Mouse (Mus musculus): Measurements from ENCODE around the gene Mlana. TPM values are rescaled to one million over a fixed set of nuclear protein-coding genes. Genes with fewer than 3 reads are reported as not detected.
A peak's percentile ranks its signal among the peaks of the same experiment; 100 is the strongest.

The Mlana gene
- polyA plus RNA-seq, 1 experiment from 2014 or later = not detected

DNA sequence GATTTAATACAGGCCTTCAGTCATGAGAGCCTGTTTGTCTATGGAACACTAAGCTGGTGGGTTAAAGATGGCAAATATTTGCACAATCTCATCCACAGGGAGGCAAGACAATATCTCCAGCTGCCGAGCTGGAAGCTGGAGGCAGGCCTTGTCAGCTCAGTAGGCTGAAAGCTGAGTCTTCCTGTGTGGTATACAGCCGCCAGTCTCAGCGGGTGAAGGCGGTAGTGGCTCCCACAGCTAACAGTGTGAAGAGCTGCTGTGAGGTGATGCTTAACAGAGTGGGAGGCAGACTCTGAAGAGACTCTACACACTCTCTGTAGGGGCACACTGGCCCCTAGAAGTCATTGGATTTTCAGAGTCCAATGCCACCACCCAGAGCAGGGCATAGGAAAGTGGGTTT is 4.1 kb downstream of the Mlana start:
- Histone ChIP-seq H3K4me2 (ENCODE audit: low read length) (no peak overlapping the region), H3K4me1 (replicated peaks; ENCODE audit: insufficient read depth, low read length) (no peaks in the 10 kb centered on the region), H3K27me3 (ENCODE audit: insufficient read depth, low read length) (no peaks in the 10 kb centered on the region), H3K4me3 (replicated peaks; ENCODE audit: low read depth, low read length) (no peak overlapping the region), H3K9me3 (replicated peaks; ENCODE audit: low read length) (no peaks in the 10 kb centered on the region), H3K36me3 (ENCODE audit: insufficient read depth, low read length) (no peaks in the 10 kb centered on the region), H3K27ac (no peak overlapping the region), H3K9ac (ENCODE audit: low read depth, low read length) (no peak overlapping the region)
- WGBS = 67% methylated on average over 4 of the region's 4 CpGs
- ATAC-seq (replicated peaks; ENCODE audit: low FRiP score, low read depth) = no peak
- no peak for DNase-seq (ENCODE audit: low spot score)
- TF ChIP-seq CTCF (IDR thresholded peaks at IDR 0.05; ENCODE audit: low read depth) = no peak

DNA sequence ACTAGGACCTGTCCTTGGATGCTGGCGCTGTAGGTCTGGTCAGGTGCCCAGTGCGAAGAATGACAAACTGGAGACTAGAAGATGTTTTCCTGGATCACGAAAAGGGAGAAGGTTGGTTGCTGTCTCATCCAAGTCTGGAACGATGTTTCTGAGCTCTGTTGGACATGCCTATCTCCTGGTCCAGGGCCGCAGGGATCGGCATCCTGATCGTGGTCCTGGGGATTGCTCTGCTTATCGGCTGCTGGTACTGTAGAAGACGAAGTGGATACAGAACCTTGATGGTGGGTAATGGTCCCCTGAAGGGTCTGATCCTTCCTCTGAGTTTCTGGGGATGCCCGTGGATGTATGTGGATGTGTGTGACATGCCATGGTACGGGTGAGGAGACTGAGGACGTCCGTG is 6.8 kb downstream of the Mlana start:
- DNase-seq (ENCODE audit: low spot score) = no peak
- H3K27ac ChIP-seq = no peak overlapping the region
- no peak for TF ChIP-seq CTCF (IDR thresholded peaks at IDR 0.05; ENCODE audit: low read depth)
- H3K4me2 ChIP-seq (ENCODE audit: low read length) = no peak overlapping the region
- WGBS = 96% methylated on average over 13 of the region's 13 CpGs
- no peaks in the 10 kb centered on the region for H3K4me1 ChIP-seq (replicated peaks; ENCODE audit: insufficient read depth, low read length)
- no peak overlapping the region for H3K4me3 ChIP-seq (replicated peaks; ENCODE audit: low read depth, low read length)
- no peaks in the 10 kb centered on the region for H3K36me3 ChIP-seq (ENCODE audit: insufficient read depth, low read length)
- no peak overlapping the region for H3K9ac ChIP-seq (ENCODE audit: low read depth, low read length)
- H3K27me3 ChIP-seq (ENCODE audit: insufficient read depth, low read length) = no peaks in the 10 kb centered on the region
- no peak for ATAC-seq (replicated peaks; ENCODE audit: low FRiP score, low read depth)
- no peaks in the 10 kb centered on the region for H3K9me3 ChIP-seq (replicated peaks; ENCODE audit: low read length)

DNA sequence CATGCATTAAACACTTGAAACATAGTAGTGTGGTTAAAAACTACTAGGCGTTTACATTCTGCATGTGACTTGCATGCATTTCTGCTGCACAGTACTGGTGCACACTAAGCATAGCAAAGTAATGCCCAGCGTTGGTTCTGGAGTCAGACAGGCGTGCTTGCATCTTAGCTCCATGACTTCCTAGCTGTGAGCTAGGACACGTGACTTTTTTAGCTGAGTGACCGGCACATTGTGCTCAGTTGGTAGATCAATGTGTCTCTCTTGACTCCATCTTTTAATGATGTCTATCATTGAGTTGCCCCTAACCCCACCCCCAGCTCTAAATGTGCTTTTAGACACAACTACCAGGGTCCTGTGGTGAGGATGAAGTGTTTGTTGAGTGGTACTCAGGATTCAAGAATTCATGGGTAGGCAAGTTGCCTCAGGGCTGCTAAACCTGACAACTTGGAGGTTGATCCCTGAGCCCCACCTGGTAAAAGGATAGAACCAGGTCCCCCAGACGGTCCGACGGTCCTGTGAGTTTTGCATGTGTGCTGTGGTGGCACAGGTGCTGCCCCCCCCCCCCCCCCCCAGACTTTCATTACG is 9.8 kb downstream of the Mlana start:
- 87% methylated on average over 9 of the region's 9 CpGs for WGBS
- no peak for ATAC-seq (replicated peaks; ENCODE audit: low FRiP score, low read depth)
- H3K4me3 ChIP-seq (replicated peaks; ENCODE audit: low read depth, low read length) = no peak overlapping the region
- H3K9me3 ChIP-seq (replicated peaks; ENCODE audit: low read length) = no peaks in the 10 kb centered on the region
- H3K9ac ChIP-seq (ENCODE audit: low read depth, low read length) = no peak overlapping the region
- H3K27me3 ChIP-seq (ENCODE audit: insufficient read depth, low read length) = no peaks in the 10 kb centered on the region
- TF ChIP-seq CTCF (IDR thresholded peaks at IDR 0.05; ENCODE audit: low read depth) = no peak
- H3K4me2 ChIP-seq (ENCODE audit: low read length) = peak overlapping the region; percentile 46; the same call in 1 of the 2 replicates
- H3K27ac ChIP-seq = no peak overlapping the region
- no peaks in the 10 kb centered on the region for H3K36me3 ChIP-seq (ENCODE audit: insufficient read depth, low read length)
- no peak for DNase-seq (ENCODE audit: low spot score)
- H3K4me1 ChIP-seq (replicated peaks; ENCODE audit: insufficient read depth, low read length) = no peaks in the 10 kb centered on the region

DNA sequence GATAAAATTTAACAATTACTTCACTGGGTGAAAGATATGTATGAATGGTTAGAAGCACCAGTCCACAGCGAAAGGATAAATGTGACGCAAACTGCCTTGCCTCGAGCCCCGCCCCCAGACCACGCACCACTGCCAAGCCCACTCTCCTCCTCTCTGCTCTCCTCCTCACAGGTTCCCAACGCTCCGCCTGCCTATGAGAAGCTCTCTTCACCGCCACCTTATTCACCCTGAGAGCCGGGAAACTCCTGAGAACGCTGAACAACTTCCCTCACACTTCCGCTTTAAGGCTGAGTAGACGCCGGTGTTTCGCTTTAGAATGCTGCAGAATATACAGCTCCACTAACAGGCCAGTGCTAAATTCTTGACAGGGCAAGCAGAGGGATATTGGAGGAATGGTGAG is 10.4 kb downstream of the Mlana start:
- no peaks in the 10 kb centered on the region for H3K36me3 ChIP-seq (ENCODE audit: insufficient read depth, low read length)
- H3K27me3 ChIP-seq (ENCODE audit: insufficient read depth, low read length) = no peaks in the 10 kb centered on the region
- no peak for ATAC-seq (replicated peaks; ENCODE audit: low FRiP score, low read depth)
- WGBS = 37% methylated on average over 14 of the region's 14 CpGs
- H3K27ac ChIP-seq = no peak overlapping the region
- TF ChIP-seq CTCF (IDR thresholded peaks at IDR 0.05; ENCODE audit: low read depth) = no peak
- H3K9ac ChIP-seq (ENCODE audit: low read depth, low read length) = no peak overlapping the region
- no peaks in the 10 kb centered on the region for H3K4me1 ChIP-seq (replicated peaks; ENCODE audit: insufficient read depth, low read length)
- H3K4me3 ChIP-seq (replicated peaks; ENCODE audit: low read depth, low read length) = peak overlapping the region; percentile 29
- H3K9me3 ChIP-seq (replicated peaks; ENCODE audit: low read length) = no peaks in the 10 kb centered on the region
- peak; percentile 28 for DNase-seq (ENCODE audit: low spot score)
- peak overlapping the region; percentile 46 for H3K4me2 ChIP-seq (ENCODE audit: low read length)

DNA sequence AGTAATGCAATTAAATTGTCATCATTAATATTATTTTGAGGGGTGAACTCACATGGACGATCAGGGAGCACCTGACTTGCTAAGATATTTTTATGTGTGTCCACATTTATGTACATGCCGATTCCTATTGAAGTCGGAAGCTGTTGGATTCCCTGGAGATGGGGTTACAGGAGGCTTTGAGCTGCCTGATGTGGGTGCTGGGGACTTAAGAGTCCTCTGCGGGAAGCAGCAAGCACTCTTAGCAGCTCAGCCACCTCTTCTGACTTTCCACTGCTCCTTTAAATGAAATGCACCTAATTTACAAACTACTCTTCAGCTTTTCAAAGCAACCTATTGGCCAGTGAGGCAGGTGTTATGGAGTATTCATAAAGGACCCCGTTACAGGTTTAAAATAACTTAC is 10.8 kb downstream of the Mlana start:
- peak overlapping the region; percentile 46 for H3K4me2 ChIP-seq (ENCODE audit: low read length)
- TF ChIP-seq CTCF (IDR thresholded peaks at IDR 0.05; ENCODE audit: low read depth) = no peak
- no peak for ATAC-seq (replicated peaks; ENCODE audit: low FRiP score, low read depth)
- H3K27ac ChIP-seq = no peak overlapping the region
- 48% methylated on average over 5 of the region's 5 CpGs for WGBS
- no peaks in the 10 kb centered on the region for H3K4me1 ChIP-seq (replicated peaks; ENCODE audit: insufficient read depth, low read length)
- no peak overlapping the region for H3K9ac ChIP-seq (ENCODE audit: low read depth, low read length)
- H3K9me3 ChIP-seq (replicated peaks; ENCODE audit: low read length) = no peaks in the 10 kb centered on the region
- H3K27me3 ChIP-seq (ENCODE audit: insufficient read depth, low read length) = no peaks in the 10 kb centered on the region
- DNase-seq (ENCODE audit: low spot score) = no peak
- H3K4me3 ChIP-seq (replicated peaks; ENCODE audit: low read depth, low read length) = peak overlapping the region; percentile 29; the same call in 1 of the 2 replicates
- no peaks in the 10 kb centered on the region for H3K36me3 ChIP-seq (ENCODE audit: insufficient read depth, low read length)

DNA sequence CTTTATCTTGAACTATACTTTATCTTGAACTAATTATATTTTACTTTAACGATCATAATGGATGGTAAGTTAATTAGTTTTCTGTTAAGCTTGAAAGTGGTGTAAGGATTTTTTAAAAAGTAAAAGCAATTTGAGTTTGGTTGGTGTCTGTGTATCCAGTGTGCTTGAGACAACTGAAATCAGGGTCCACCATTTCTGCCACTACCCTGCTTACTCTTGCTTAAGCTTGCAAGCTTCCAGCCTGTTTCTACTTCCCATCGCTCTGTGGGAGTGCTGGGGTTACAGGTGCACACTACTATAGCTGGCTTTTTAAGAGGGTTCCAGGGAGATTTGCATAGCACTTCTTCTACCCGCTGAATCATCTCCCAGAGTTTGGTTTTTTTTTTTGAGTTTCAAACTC is 11.8 kb downstream of the Mlana start:
- 78% methylated on average over 3 of the region's 3 CpGs for WGBS
- H3K27me3 ChIP-seq (ENCODE audit: insufficient read depth, low read length) = no peaks in the 10 kb centered on the region
- H3K4me2 ChIP-seq (ENCODE audit: low read length) = no peak overlapping the region
- no peaks in the 10 kb centered on the region for H3K36me3 ChIP-seq (ENCODE audit: insufficient read depth, low read length)
- no peaks in the 10 kb centered on the region for H3K9me3 ChIP-seq (replicated peaks; ENCODE audit: low read length)
- H3K4me1 ChIP-seq (replicated peaks; ENCODE audit: insufficient read depth, low read length) = no peaks in the 10 kb centered on the region
- no peak for DNase-seq (ENCODE audit: low spot score)
- H3K4me3 ChIP-seq (replicated peaks; ENCODE audit: low read depth, low read length) = no peak overlapping the region
- TF ChIP-seq CTCF (IDR thresholded peaks at IDR 0.05; ENCODE audit: low read depth) = no peak
- no peak for ATAC-seq (replicated peaks; ENCODE audit: low FRiP score, low read depth)
- H3K27ac ChIP-seq = no peak overlapping the region
- H3K9ac ChIP-seq (ENCODE audit: low read depth, low read length) = no peak overlapping the region

DNA sequence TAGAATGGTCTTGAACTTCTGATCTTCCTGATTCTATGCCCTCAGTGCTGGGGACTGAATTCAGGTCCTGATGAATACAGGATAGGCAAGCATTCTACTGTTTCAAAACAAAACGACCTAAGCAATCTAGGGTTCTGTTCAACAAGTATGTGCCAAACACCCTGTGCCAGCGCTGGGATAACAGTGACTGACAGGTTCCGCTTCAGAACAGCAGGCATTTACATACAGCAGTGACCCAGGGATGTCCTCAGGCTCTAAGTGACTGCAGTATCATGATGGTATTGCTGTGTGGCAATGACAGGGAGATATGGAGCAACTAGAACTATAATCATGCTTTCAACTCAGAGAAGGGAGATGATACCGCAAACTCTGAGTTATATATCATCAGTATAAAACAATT is 15.8 kb downstream of the Mlana start:
- Histone ChIP-seq H3K4me2 (ENCODE audit: low read length) (no peak overlapping the region), H3K4me3 (replicated peaks; ENCODE audit: low read depth, low read length) (no peak overlapping the region), H3K27ac (no peak overlapping the region), H3K36me3 (ENCODE audit: insufficient read depth, low read length) (0 out of 2 replicates have a peak, but pooled peaks cover 23% of the 10 kb centered on the region), H3K9ac (ENCODE audit: low read depth, low read length) (no peak overlapping the region), H3K4me1 (replicated peaks; ENCODE audit: insufficient read depth, low read length) (no peaks in the 10 kb centered on the region), H3K27me3 (ENCODE audit: insufficient read depth, low read length) (no peaks in the 10 kb centered on the region), H3K9me3 (replicated peaks; ENCODE audit: low read length) (no peaks in the 10 kb centered on the region)
- no peak for ATAC-seq (replicated peaks; ENCODE audit: low FRiP score, low read depth)
- 85% methylated on average over 4 of the region's 4 CpGs for WGBS
- TF ChIP-seq CTCF (IDR thresholded peaks at IDR 0.05; ENCODE audit: low read depth) = no peak
- no peak for DNase-seq (ENCODE audit: low spot score)
